Mouse (Mus musculus) spleen, adult 18-20 months (tissue): ENCODE results near the gene Golga5.

ENCODE experiments used
- DNase-seq, 2 experiments: peaks; one replicate each; pipeline ENCODE4 v3.0.0; 2022; ENCODE audit warnings: mixed read lengths in 2 of 2

Golga5 gene

GRCm38 (mm10) chr12:102514751-102515150 lies 45.8 kb downstream of the Golga5 start:
- DNase-seq, result no peak

GRCm38 (mm10) chr12:102516151-102516550 lies 47.2 kb downstream of the Golga5 start:
- no peak for DNase-seq

GRCm38 (mm10) chr12:102517647-102518046 lies 48.7 kb downstream of the Golga5 start:
- no peak for DNase-seq

GRCm38 (mm10) chr12:102519929-102520720 lies 51.2 kb downstream of the Golga5 start:
- DNase-seq, result no peak

- no peak for DNase-seq
These were observed 52.9 kb downstream of the Golga5 start for GRCm38 (mm10) chr12:102521777-102522319.

- DNase-seq, result no peak
These were observed 55.3 kb downstream of the Golga5 start for GRCm38 (mm10) chr12:102524216-102524615.

- DNase-seq, result no peak
These were observed 55.8 kb downstream of the Golga5 start for GRCm38 (mm10) chr12:102524760-102525159.

GRCm38 (mm10) chr12:102527989-102528388 lies 59.1 kb downstream of the Golga5 start:
- no peak for DNase-seq

- no peak for DNase-seq
These were observed 66.9 kb downstream of the Golga5 start for GRCm38 (mm10) chr12:102535796-102536195.

GRCm38 (mm10) chr12:102540278-102540677 lies 71.3 kb downstream of the Golga5 start:
- no peak for DNase-seq

GRCm38 (mm10) chr12:102541168-102541567 lies 72.2 kb downstream of the Golga5 start:
- DNase-seq, result no peak

- no peak for DNase-seq
These were observed 76.2 kb downstream of the Golga5 start for GRCm38 (mm10) chr12:102545122-102545521.
